Mouse (Mus musculus): ENCODE data around the gene Olfr608.

- TF ChIP-seq MAX (IDR thresholded peaks at IDR 0.05) (no peak), CTCF (IDR thresholded peaks at IDR 0.05; ENCODE audit: control insufficient read depth, insufficient read depth, insufficient read length) (no peak)
Measured at GRCm38 (mm10) chr7:103448746-103449145, 20.9 kb upstream of the Olfr608 start, which contains the start of gene Olfr606.

Measured in C2C12 (cell line).